Mouse (Mus musculus) monocyte, adult 2 months (primary cell): Measurements from ENCODE around the gene Tmem189.
A peak's percentile ranks its signal among the peaks of the same experiment; 100 is the strongest.
"Not testable (repeated sequence)": the region's sequence is repeated elsewhere in the genome, so short reads cannot be mapped to it uniquely, and the experiment has no call there.

Source experiments
- DNase-seq, 2 experiments: peaks; one replicate each; pipeline ENCODE4 v3.0.0; 2022; ENCODE audit warnings: low spot score in 2 of 2, low read depth in 1 of 2

Gene Tmem189

DNA sequence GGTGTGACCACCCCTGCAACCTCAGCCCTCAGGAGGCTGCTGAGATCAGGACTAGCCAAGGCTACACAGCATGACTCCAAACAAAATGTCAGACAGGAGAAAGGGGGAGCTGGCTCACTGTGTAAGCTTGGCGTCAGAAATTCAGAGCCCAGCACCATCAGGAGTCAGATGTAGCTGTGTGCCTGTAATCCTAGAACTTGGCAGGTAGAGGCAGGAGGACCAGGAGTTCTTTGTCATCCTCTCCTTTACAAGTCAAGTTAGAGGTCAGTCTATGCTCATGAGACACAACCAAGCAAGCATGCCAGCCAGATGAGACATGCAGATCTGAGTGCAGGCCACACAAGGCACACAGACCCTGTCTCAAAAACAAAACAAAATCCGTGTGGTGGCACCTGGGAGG is 64.0 kb downstream of the Tmem189 start:
- DNase-seq: no peak

- no peak for DNase-seq
These were observed 65.1 kb downstream of the Tmem189 start for GRCm38 (mm10) chr2:167624368-167625075.

GRCm38 (mm10) chr2:167622965-167623364 is 66.7 kb downstream of the Tmem189 start:
- no peak for DNase-seq

- DNase-seq: no peak
These were observed 67.3 kb downstream of the Tmem189 start for GRCm38 (mm10) chr2:167622352-167622751.

- no peak for DNase-seq
These were observed 68.2 kb downstream of the Tmem189 start for GRCm38 (mm10) chr2:167621255-167622087.

GRCm38 (mm10) chr2:167617472-167617871 is 72.2 kb downstream of the Tmem189 start:
- DNase-seq: no peak

DNA sequence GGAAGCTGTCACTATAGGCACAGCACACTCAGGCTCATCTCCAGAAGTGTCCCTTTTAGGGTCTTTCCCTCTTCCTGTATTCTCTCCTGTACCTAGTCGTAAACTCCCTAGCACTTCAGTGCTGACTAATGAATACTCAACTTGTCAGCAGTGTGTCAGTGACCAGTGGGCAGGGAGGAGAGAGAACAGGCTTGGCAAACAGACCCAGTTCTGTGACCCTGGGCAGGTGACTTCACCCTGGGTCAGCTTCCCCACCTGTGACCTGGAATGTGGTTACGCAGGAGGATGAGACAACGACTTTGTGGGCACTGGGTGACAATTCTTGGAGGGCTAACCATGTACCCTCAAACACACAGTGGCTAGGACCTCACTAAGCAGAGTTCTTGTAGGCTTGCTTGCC is 72.6 kb downstream of the Tmem189 start:
- no peak for DNase-seq

DNA sequence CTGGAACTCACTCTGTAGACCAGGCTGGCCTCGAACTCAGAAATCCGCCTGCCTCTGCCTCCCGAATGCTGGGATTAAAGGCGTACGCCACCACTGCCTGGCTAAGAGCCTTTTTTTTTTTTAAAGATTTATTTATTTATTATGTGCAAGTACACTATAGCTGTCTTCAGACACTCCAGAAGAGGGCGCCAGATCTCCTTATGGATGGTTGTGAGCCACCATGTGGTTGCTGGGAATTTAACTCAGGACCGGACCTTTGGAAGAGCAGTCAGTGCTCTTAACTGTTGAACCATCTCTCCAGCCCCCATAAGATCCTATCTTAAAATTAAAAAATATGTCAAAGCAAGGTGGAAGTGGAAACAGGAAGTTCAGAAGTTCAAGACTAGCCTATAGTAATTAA is 76.3 kb downstream of the Tmem189 start:
- DNase-seq: not testable (repeated sequence)

- no peak for DNase-seq
These were observed 77.5 kb downstream of the Tmem189 start for GRCm38 (mm10) chr2:167612122-167612521.

DNA sequence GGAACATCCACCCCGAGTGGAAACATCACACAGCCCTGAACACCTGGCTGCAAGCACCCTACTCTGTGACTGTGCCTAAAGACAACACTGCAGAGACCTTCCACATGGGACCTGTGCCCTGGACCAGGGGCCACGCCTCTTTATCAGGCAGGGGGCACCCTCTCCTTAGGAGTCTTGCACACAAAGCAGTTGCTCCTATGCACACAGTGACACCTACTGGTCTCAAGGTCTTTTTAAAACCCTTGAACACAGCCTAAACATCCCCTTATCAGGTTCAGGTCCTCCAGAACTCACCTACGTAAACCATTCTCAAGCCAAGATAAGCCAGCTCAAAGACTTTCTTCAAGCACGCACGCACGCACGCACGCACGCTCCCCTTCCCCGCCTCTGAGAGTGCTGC is 78.3 kb downstream of the Tmem189 start:
- no peak for DNase-seq

DNA sequence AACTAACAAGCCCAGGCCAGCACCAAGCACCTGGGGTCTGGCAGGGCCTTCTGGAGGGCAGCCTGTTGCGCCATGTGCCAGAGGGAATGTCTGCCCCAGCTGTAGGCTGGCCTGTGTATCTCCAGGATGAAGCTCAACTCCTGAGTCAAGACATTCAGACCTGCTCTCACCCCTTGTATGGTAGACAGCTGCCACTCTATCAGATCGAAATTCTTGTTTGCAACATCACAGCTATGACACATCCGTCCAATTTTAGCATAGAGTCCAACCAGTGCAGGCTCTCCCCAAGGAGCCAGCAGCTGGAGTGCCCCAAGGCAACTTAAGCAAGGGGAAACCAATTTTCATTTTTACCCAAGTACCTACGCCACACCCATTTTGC is 82.9 kb downstream of the Tmem189 start:
- no peak for DNase-seq

- DNase-seq: no peak
These were observed 83.5 kb downstream of the Tmem189 start for GRCm38 (mm10) chr2:167605817-167606744.

- DNase-seq: peak in 1 of 2 experiments; percentile 72
These were observed 84.3 kb downstream of the Tmem189 start for GRCm38 (mm10) chr2:167605178-167605794.

GRCm38 (mm10) chr2:167602978-167603377 is 86.6 kb downstream of the Tmem189 start:
- DNase-seq: no peak

DNA sequence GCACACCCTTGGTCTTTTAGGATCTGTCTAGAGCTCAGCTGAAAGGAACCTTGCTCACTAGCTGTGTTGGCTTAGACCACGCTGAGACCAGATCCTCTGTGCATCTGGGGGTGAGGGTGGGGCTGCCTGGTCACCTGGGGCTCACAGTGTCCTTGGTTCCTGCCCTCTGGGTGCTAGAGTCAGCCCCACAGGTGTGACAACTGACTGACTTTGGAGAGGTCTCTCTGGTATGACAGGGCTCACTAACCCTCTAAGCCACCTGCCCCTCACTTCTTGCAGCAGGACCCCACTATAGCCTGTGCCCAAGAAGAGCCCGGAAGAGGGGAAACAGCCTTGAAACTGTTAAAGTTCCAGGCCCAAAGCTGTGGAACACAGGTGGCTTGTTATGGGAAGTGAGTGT is 87.3 kb downstream of the Tmem189 start:
- no peak for DNase-seq

GRCm38 (mm10) chr2:167600481-167600995 is 89.1 kb downstream of the Tmem189 start:
- DNase-seq: no peak

DNA sequence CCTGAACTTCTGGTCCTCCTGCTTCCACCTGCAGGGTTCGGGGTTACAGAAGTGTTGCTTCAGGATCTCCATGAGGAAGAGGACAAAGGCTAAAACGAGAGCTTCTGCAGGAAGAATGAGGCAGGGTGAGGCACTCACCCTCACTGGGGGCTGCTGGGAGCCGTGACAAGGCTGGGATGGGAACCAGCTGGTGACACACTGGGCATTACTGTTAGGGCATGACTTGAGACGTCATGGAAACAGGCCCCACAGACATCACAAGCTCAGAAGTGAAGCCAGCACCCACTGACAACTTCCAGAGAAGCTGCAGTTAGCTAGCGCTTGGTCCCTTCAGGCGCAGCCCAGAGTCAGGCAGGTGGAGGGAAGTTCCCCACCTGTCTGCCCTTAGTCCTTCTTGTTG is 89.7 kb downstream of the Tmem189 start:
- DNase-seq: no peak

- DNase-seq: no peak
These were observed 90.4 kb downstream of the Tmem189 start for GRCm38 (mm10) chr2:167599195-167599594.

- no peak for DNase-seq
These were observed 92.0 kb downstream of the Tmem189 start for GRCm38 (mm10) chr2:167597492-167598186.
